ENCODE assay signal across 29 mouse cellular contexts in genomic region chr17:5050266-5050665, GRCm38 (mm10). TPM values are rescaled to one million over a fixed set of nuclear protein-coding genes. Genes with fewer than 3 reads are reported as not detected.
DNase-seq lines count a peak whose midpoint lies in the region; ATAC-seq and TF ChIP-seq lines count a peak whose summit lies in the region.
"Had no signal": no experiment of that assay in that cellular context is flagged by ENCODE, and none has a peak within 500 bp of the region (broad histone marks: within the 10 kb centered on the region; RNA-seq: fewer than 3 reads in every experiment).

No protein-coding gene starts in this region.

- no peak overlapping the region for H3K4me2 ChIP-seq in liver, postnatal 0 days (ENCODE audit: low read depth, low read length)
- no peak overlapping the region for H3K4me2 ChIP-seq in liver, embryonic 12.5 days
- H3K4me2 ChIP-seq: embryonic facial prominence, embryonic 13.5 days; hindbrain, embryonic 15.5 days; limb, embryonic 12.5 days; liver, embryonic 13.5 days; neural tube, embryonic 13.5 days had no signal

- peaks cover 17% of the 10 kb centered on the region; the same call in 1 of the 2 replicates for H3K4me1 ChIP-seq in liver, postnatal 0 days (ENCODE audit: insufficient read depth)
- H3K4me1 ChIP-seq in liver, embryonic 12.5 days = peaks cover 22% of the 10 kb centered on the region

- TF ChIP-seq CTCF in liver, postnatal 0 days (IDR thresholded peaks at IDR 0.05; ENCODE audit: low read depth) = no peak

- H3K4me3 ChIP-seq in liver, postnatal 0 days (ENCODE audit: low read depth, low read length) = no peak overlapping the region
- H3K4me3 ChIP-seq in liver, embryonic 12.5 days = no peak overlapping the region
- H3K4me3 ChIP-seq: embryonic facial prominence, embryonic 13.5 days; erythroblast, embryonic 14.5 days; hindbrain, embryonic 10.5 days; hindbrain, embryonic 15.5 days; limb, embryonic 12.5 days; liver, embryonic 13.5 days; midbrain, embryonic 10.5 days; myocyte; neural tube, embryonic 13.5 days had no signal

- no peak for TF ChIP-seq EP300 in liver, postnatal 0 days (IDR thresholded peaks at IDR 0.05; ENCODE audit: low read depth)

- H3K9me3 ChIP-seq in liver, postnatal 0 days (ENCODE audit: low read length) = no peaks in the 10 kb centered on the region
- no peaks in the 10 kb centered on the region for H3K9me3 ChIP-seq in liver, embryonic 12.5 days (replicated peaks)
- H3K9me3 ChIP-seq: embryonic facial prominence, embryonic 13.5 days; G1E; hindbrain, embryonic 10.5 days; hindbrain, embryonic 15.5 days; limb, embryonic 12.5 days; liver, embryonic 13.5 days; midbrain, embryonic 10.5 days; neural tube, embryonic 13.5 days had no signal

- DNase-seq in liver, postnatal 0 days = no peak
- DNase-seq in kidney, adult 8-10 months = peak; percentile 64 to 75
- DNase-seq in kidney, postnatal 10 days = peak; percentile 51
- no peak for DNase-seq in layer of hippocampus, postnatal 14 days (ENCODE audit: low spot score in 2 of 2)
- DNase-seq in left cerebral cortex, postnatal 4 days = no peak
- DNase-seq in right cerebral cortex, adult 2 months (ENCODE audit: low spot score in 2 of 2) = no peak
- DNase-seq: adrenal gland, postnatal 25 days; cerebellum, adult 11-12 months; cerebellum, adult 9-11 months; embryo, embryonic 11 days; forebrain, postnatal 0 days; layer of hippocampus, adult 9-11 months; liver, embryonic 13.5 days; lung, adult 2 months; lung, postnatal 10 days; thymus, adult 2 months; thymus, postnatal 36 days had no signal

- ATAC-seq in liver, postnatal 0 days = peak; percentile 61
- ATAC-seq in liver, embryonic 12.5 days = no peak
- ATAC-seq: forebrain, postnatal 0 days; inflammation-experienced regulatory T-cells, adult 6 months had no signal

- no peaks in the 10 kb centered on the region for H3K27me3 ChIP-seq in liver, postnatal 0 days (ENCODE audit: insufficient read depth, low read length)
- no peaks in the 10 kb centered on the region for H3K27me3 ChIP-seq in liver, embryonic 12.5 days (replicated peaks)
- H3K27me3 ChIP-seq: embryonic facial prominence, embryonic 13.5 days; hindbrain, embryonic 15.5 days; limb, embryonic 12.5 days; liver, embryonic 13.5 days; neural tube, embryonic 13.5 days had no signal

- H3K36me3 ChIP-seq in liver, postnatal 0 days (replicated peaks; ENCODE audit: insufficient read depth, low read length) = no peaks in the 10 kb centered on the region; the same call in 1 of the 2 replicates
- 0 out of 2 replicates have a peak, but pooled peaks cover 3% of the 10 kb centered on the region for H3K36me3 ChIP-seq in liver, embryonic 12.5 days
- H3K36me3 ChIP-seq: hindbrain, embryonic 15.5 days; neural tube, embryonic 13.5 days had no signal

- WGBS in liver, postnatal 0 days (ENCODE audit: insufficient replicate concordance) = 71% methylated on average over 8 of the region's 8 CpGs
- WGBS in liver, embryonic 12.5 days (ENCODE audit: insufficient replicate concordance) = 73% methylated on average over 8 of the region's 8 CpGs

- H3K27ac ChIP-seq in liver, postnatal 0 days (ENCODE audit: low read depth) = no peak overlapping the region
- no peak overlapping the region for H3K27ac ChIP-seq in liver, embryonic 12.5 days
- H3K27ac ChIP-seq: embryonic facial prominence, embryonic 13.5 days; hindbrain, embryonic 10.5 days; hindbrain, embryonic 15.5 days; limb, embryonic 12.5 days; liver, embryonic 13.5 days; macrophage; midbrain, embryonic 10.5 days; neural tube, embryonic 13.5 days had no signal

- H3K9ac ChIP-seq in liver, postnatal 0 days (replicated peaks) = no peak overlapping the region
- H3K9ac ChIP-seq in liver, embryonic 12.5 days = no peak overlapping the region
- H3K9ac ChIP-seq: embryonic facial prominence, embryonic 13.5 days; forebrain, postnatal 0 days; hindbrain, embryonic 15.5 days; limb, embryonic 12.5 days; liver, embryonic 13.5 days; neural tube, embryonic 13.5 days had no signal

- intact Hi-C loops in left cerebral cortex, postnatal 4 days (cut with DNase I) = no loop called here

RNA-seq across cellular contexts. Expression of gene Arid1b, which starts 56.1 kb away (rescaled TPM):
- polyA plus RNA-seq in liver, postnatal 0 days (2015; fragmentation: Nextera tagmentation; extraction: Ambion mirVana) = 1.9 and 2.2 TPM in 2 replicates
- polyA plus RNA-seq in liver, embryonic 12.5 days (2016; fragmentation: Nextera tagmentation; extraction: Ambion mirVana) = 5.5 and 5.9 TPM in 2 replicates
- total RNA-seq in layer of hippocampus, postnatal 14 days (2021) = 10 to 100 TPM; 83.5 to 95.2 TPM
- total RNA-seq in left cerebral cortex, postnatal 4 days (2021) = 100 to 1,000 TPM; 103 to 107 TPM

Comparison
In these comparisons a context has a peak if more than half of its experiments do, and no peak if none do; other contexts are left out.
1. DNase-seq: peak in kidney, adult 8-10 months (2 of 2) and kidney, postnatal 10 days (single experiment); none in liver, postnatal 0 days (single experiment), layer of hippocampus, postnatal 14 days (0 of 2), left cerebral cortex, postnatal 4 days (single experiment) and right cerebral cortex, adult 2 months (0 of 2).